Mouse (Mus musculus) kidney, embryonic 15.5 days (tissue): ENCODE data around the gene Ankrd13b. TPM values are rescaled to one million over a fixed set of nuclear protein-coding genes. Genes with fewer than 3 reads are reported as not detected.
A peak's percentile ranks its signal among the peaks of the same experiment; 100 is the strongest.

Experiments used
- ATAC-seq: fragments of 200-750 bp; cut with Nextera tagmentation; replicated peaks from 2 replicates; pipeline ENCODE4 v1.8.0; 2017; ENCODE audit warnings: moderate TSS enrichment; ENCODE audit not compliant: low FRiP score
- H3K27ac ChIP-seq: fragments of 300-500 bp; sonication (generic); 2 replicates; pipeline ENCODE4 v1.5.1; 2015; ENCODE audit warnings: mild to moderate bottlenecking, inconsistent platforms
- H3K27me3 ChIP-seq: fragments of 300-500 bp; sonication (generic); 2 replicates; pipeline ENCODE4 v1.6.1; 2015; ENCODE audit warnings: inconsistent platforms
- H3K36me3 ChIP-seq: fragments of 300-500 bp; sonication (generic); 2 replicates; pipeline ENCODE4 v1.6.1; 2015; ENCODE audit warnings: inconsistent platforms
- H3K4me1 ChIP-seq: fragments of 300-500 bp; sonication (generic); 2 replicates; pipeline ENCODE4 v1.6.1; 2015; ENCODE audit warnings: inconsistent platforms
- H3K4me2 ChIP-seq: fragments of 300-500 bp; sonication (generic); 2 replicates; pipeline ENCODE4 v1.6.1; 2015; ENCODE audit warnings: moderate library complexity, mild to moderate bottlenecking, inconsistent platforms
- H3K4me3 ChIP-seq: fragments of 300-500 bp; sonication (generic); replicated peaks from 2 replicates; pipeline ENCODE4 v1.5.1; 2015; ENCODE audit warnings: mild to moderate bottlenecking, inconsistent platforms
- H3K9ac ChIP-seq: fragments of 300-500 bp; sonication (generic); 2 replicates; pipeline ENCODE4 v1.6.1; 2015; ENCODE audit warnings: mild to moderate bottlenecking, inconsistent platforms
- H3K9me3 ChIP-seq: fragments of 300-500 bp; sonication (generic); replicated peaks from 2 replicates; pipeline ENCODE4 v1.6.1; 2016; ENCODE audit warnings: inconsistent platforms
- WGBS: fragments of 180-500 bp; shearing (Covaris S2); methylation state at CpG from one replicate; pipeline ENCODE4 v1.1.7; 2015; ENCODE audit warnings: mixed read lengths; 5-methylcytosine and 5-hydroxymethylcytosine counted together
- polyA plus RNA-seq: library from polyadenylated mRNA; unstranded; fragments of >200 nt; fragmentation: Nextera tagmentation; extraction: Ambion mirVana; gene quantifications from 2 replicates; pipeline ENCODE4 v1.2.1, GENCODE M21; 2015

The Ankrd13b gene
- polyA plus RNA-seq, 1 experiment from 2014 or later = 6.9 TPM

DNA sequence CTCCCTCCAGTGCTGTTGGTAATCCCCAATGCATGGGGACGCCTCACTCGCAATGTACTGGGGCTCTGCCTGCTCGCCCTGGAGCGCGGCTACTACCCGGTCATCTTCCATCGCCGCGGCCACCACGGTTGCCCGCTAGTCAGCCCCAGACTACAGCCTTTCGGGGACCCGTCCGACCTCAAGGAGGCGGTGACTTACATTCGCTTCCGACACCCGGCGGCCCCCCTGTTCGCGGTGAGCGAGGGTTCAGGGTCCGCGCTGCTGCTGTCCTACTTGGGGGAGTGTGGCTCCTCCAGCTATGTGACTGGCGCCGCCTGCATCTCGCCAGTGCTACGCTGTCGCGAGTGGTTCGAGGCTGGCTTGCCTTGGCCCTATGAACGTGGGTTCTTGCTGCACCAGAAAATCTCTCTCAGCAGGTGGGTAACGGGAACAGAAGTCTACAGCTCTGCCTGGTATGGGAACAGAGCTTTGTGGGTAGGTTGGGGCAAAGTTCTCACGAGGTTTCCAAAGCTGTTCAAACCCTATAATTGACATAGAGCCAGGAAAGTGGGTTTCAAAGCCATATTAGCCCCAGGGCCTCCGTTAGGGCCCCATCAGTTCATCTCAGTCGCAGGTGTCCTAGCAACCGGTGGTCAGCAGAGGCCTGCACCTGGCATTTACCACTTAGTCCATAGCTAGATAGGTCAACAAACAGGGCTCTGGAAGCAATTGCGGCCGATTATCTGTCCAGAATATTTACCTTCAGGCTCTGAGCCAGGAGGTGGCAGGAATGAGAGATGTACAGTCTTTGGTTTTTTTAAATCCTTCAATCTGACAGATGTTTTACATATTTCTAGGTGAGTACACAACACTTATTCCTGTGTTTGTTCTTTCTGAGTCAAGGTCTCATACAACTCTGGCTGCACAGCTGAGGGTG lies 26.4 kb upstream of the Ankrd13b start, which contains the start of gene Trp53i13:
TSS of gene Trp53i13 (minus strand) at position 344 of the 916 bp plus-strand sequence.
- H3K27me3 ChIP-seq = peaks cover 33% of the 10 kb centered on the region
- H3K4me1 ChIP-seq = peaks cover 43% of the 10 kb centered on the region
- H3K4me3 ChIP-seq = peak within 1 kb of the TSS; percentile 78
- no peak within 1 kb of the TSS for H3K27ac ChIP-seq
- peak within 1 kb of the TSS; percentile 88 for H3K4me2 ChIP-seq
- H3K36me3 ChIP-seq = no peaks in the 10 kb centered on the region
- H3K9me3 ChIP-seq = no peaks in the 10 kb centered on the region
- H3K9ac ChIP-seq = peak within 1 kb of the TSS; percentile 46
- no peak for ATAC-seq
- WGBS = 10% methylated on average over 39 of the region's 39 CpGs

DNA sequence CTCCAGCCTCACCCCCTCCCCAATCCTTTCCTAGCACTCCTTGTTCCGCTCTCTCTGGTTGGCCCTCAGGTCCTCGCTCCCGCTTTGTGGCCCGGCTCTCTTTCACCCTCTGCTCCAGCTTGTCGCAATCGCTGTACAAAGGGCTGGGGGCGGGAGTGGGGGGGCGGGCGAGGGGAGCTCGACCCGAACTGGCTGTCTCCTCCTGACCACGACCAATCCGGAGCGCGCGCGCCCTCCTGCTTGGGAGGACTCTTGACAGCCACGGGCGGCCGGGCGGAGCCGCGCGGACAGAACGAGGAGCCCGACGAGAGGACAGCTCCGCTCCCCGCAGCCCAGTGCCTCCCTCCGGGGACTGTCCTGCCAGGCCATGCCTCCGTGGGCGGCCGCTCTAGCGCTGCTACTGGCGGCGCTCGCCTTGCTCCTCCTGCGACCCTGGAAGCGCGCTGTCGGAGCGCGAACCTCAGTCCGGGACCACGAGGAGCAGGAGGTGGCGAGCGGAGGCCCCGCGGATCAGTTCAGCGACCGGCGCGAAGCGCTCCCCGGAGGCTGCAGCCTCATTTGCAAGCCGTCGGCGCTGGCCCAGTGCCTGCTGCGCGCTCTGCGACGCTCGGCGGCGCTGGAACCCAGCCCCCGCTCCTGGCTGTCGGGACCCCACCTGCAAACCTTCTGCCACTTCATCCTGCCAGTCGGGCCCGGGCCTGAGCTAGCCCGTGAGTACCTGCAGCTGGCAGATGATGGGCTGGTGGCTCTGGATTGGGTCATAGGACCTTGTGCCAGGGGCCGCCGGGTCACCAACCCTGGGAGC lies 25.6 kb upstream of the Ankrd13b start, which contains the start of gene Abhd15:
TSS of gene Abhd15 (plus strand) at position 290 of the 805 bp plus-strand sequence.
- Histone ChIP-seq H3K27me3 (peaks cover 33% of the 10 kb centered on the region), H3K9ac (peak within 1 kb of the TSS; percentile 46), H3K4me2 (peak within 1 kb of the TSS; percentile 88), H3K27ac (peak within 1 kb of the TSS; percentile 74; the same call in 1 of the 2 replicates), H3K36me3 (0 out of 2 replicates have a peak, but pooled peaks cover 2% of the 10 kb centered on the region), H3K4me3 (peak within 1 kb of the TSS; percentile 78), H3K9me3 (no peaks in the 10 kb centered on the region), H3K4me1 (peaks cover 46% of the 10 kb centered on the region)
- under 1% methylated on average over 70 of the region's 72 CpGs for WGBS
- peak; percentile 57 for ATAC-seq

DNA sequence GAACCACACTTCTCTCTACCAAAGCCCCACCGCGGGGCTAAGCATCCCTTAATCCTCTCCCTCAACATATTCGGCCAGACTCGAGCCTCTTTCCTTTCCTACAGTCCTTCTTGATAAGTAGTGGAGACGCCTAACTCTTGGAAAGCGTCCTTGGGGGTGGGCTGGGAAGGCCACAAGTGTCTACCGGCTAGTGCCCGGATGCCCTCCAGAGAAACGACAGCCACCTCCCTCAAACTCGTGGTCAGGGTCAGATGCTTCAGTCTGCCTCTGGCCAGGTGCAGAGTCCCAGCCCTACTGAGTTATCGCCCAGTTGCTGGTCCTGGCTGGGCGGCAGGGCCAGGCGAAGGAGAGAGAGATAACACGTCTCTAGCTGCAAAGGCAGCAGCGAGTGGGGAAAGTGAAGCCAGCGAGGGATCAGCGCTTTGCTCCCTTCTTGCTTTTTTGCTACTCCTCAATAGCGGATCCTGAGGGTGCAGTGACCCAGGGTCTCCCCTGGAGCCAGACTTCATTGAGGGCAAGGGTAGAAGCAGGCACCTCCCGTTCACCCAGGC lies 24.9 kb upstream of the Ankrd13b start:
- Histone ChIP-seq H3K27me3 (peaks cover 33% of the 10 kb centered on the region), H3K9ac (peak overlapping the region; percentile 46), H3K4me3 (peak overlapping the region; percentile 78), H3K27ac (0 out of 2 replicates have a peak overlapping the region, but pooled peaks have one; percentile 13), H3K36me3 (peaks cover 6% of the 10 kb centered on the region; the same call in 1 of the 2 replicates), H3K4me1 (peaks cover 53% of the 10 kb centered on the region), H3K4me2 (peak overlapping the region; percentile 88), H3K9me3 (no peaks in the 10 kb centered on the region)
- no peak for ATAC-seq
- WGBS = 8% methylated on average over 19 of the region's 19 CpGs

DNA sequence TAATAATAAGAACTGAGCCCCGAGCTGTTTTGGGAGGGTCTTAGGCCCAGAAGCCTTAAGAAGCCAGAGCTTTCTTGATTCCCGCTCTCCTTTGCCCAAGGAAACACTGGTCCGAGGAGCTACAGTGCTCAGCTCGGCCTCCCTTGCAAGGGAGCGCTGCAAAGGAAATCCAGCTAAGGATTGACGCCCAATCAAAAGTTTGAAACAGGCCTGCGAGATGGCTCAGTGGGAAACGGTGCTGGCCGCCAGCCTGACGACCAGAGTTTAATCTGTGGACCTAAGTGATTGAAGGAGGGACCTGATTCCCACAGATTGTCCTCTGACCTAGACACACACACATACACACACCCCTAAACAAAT lies 24.3 kb upstream of the Ankrd13b start:
- H3K36me3 ChIP-seq = peaks cover 10% of the 10 kb centered on the region; the same call in 1 of the 2 replicates
- 8% methylated on average over 10 of the region's 10 CpGs for WGBS
- peaks cover 59% of the 10 kb centered on the region for H3K4me1 ChIP-seq
- H3K9me3 ChIP-seq = no peaks in the 10 kb centered on the region
- peak overlapping the region; percentile 78 for H3K4me3 ChIP-seq
- peak overlapping the region; percentile 74 for H3K27ac ChIP-seq
- H3K27me3 ChIP-seq = peaks cover 33% of the 10 kb centered on the region
- peak overlapping the region; percentile 50 for H3K9ac ChIP-seq
- peak overlapping the region; percentile 88 for H3K4me2 ChIP-seq
- no peak for ATAC-seq

DNA sequence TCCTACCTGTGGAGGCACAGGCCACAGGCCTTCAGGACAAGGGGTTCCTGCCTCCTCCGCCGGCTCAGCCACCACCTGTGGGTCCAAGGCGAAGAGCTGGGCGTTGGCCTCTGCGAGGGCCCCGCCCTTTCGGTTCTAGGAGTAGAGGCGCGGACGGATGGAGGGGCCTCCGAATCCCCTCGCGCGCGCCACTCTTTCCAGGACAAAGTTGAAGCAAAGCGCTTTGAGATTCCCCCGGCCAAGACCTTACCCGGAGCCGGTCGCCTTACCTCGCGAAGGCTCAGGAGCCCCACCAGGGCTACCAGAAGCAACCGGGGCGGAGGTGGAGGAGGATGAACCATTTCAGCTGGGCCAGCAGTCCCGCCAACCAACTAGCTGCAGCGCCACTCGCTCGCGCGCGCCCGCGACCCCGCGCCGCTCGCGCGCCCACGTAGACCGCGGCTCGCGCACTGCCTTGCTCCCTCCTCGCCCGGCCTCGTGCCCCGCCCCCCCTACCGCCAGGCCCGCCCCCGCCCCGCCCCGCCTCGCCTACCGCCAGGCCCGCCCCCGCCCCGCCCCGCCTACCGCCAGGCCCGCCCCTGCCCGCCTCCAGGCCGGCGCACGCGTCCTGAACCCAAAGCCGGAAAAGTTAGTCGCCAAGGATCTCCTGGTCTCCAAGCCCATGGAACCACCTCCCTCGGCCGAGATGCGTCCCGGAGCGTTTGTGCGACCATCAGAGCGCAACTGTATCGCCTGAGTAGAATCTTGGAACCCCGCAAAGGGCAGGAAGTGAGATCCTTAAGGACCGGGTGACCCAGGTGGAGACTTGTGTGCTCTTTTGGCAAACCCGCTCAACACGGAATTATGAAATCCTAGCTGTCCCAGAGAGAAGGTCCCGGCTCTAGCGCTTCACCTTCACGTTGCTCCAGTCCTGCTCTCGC lies 23.7 kb upstream of the Ankrd13b start:
- Histone ChIP-seq H3K4me2 (peak overlapping the region; percentile 88), H3K27me3 (peaks cover 29% of the 10 kb centered on the region), H3K4me1 (peaks cover 65% of the 10 kb centered on the region), H3K9ac (peak overlapping the region; percentile 75), H3K27ac (peak overlapping the region; percentile 90), H3K9me3 (no peaks in the 10 kb centered on the region), H3K36me3 (peaks cover 14% of the 10 kb centered on the region; the same call in 1 of the 2 replicates), H3K4me3 (peak overlapping the region; percentile 78)
- under 1% methylated on average over 83 of the region's 84 CpGs for WGBS
- peak; percentile 68 for ATAC-seq

DNA sequence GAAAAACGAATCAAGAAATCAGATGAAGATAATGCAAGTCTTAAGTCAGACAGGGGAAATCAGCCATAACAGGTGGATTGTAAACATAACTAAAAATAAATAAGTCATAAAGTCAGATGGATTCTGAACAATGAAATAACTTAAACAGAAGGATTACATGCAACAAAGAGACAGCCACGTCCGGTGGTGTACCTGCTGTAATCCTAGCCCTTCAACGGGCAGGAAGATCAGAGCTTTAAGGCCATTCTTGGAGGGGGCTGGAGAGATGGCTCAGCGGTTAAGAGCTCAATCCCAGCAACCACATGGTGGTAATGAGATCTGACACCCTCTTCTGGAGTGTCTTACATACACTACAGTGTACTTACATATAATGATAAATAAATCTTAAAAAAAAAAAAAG lies 21.9 kb upstream of the Ankrd13b start:
- no peak overlapping the region for H3K9ac ChIP-seq

DNA sequence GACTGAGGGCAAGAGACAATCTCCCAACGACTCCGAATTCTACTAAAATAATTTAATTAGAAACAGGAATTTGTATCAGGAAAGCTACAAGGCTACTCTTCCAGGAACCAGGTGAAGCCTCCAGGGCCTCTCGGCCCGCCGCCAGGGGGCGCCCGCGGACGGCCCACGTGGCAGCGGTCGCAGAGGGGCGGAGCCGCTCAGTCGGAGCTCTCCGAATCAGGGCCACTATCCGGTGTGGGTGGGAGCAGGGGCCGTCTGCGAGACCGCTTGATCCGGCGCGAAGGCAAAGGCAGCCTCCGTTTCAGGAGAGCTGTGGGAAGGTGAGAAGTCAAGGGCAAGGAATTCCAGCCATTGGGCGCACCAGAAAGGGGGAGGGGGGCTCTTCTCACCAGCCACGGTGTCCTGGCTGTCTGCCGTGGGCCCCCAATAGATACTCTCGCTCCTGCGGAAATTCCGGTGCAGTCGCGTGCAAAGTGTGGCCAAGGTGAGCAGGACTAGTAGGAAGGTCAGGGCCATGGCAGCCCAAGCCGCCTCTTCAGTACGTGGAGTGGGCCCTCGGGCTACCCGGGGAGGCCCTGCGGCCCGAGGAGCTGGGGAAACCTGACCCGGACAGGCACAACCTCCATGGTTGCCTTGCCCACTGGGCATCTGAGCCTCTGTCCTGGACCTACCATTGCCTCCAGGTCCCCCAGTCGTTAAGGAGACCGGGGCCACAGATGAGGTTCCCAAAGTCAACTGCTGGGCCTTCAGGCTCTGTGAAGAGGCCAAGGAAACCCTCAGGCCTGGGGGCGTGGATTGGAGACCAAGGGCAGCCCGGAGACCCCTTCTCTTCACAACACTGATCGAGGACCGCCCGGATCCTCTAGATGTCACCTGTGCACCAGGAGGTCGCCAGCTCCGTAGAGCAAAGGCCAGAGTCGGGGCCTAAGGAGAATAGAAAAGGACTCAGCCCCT lies 18.9 kb upstream of the Ankrd13b start:
- H3K9me3 ChIP-seq = no peaks in the 10 kb centered on the region
- H3K9ac ChIP-seq = peak overlapping the region; percentile 52
- no peaks in the 10 kb centered on the region for H3K27me3 ChIP-seq
- ATAC-seq = peak; percentile 53
- H3K4me1 ChIP-seq = peaks cover 36% of the 10 kb centered on the region
- peaks cover 59% of the 10 kb centered on the region for H3K36me3 ChIP-seq
- WGBS = 14% methylated on average over 49 of the region's 49 CpGs
- H3K4me2 ChIP-seq = peak overlapping the region; percentile 87
- H3K27ac ChIP-seq = peak overlapping the region; percentile 71
- H3K4me3 ChIP-seq = peak overlapping the region; percentile 45

More for the DNA sequence above, 21.9 kb upstream of the Ankrd13b start:
- H3K27ac ChIP-seq = no peak overlapping the region
- no peak for ATAC-seq
- 67% methylated on average over 5 of the region's 5 CpGs for WGBS
- no peak overlapping the region for H3K4me2 ChIP-seq
- no peaks in the 10 kb centered on the region for H3K9me3 ChIP-seq
- H3K36me3 ChIP-seq = peaks cover 29% of the 10 kb centered on the region
- H3K4me3 ChIP-seq = no peak overlapping the region
- H3K27me3 ChIP-seq = peaks cover 19% of the 10 kb centered on the region
- peaks cover 62% of the 10 kb centered on the region for H3K4me1 ChIP-seq

DNA sequence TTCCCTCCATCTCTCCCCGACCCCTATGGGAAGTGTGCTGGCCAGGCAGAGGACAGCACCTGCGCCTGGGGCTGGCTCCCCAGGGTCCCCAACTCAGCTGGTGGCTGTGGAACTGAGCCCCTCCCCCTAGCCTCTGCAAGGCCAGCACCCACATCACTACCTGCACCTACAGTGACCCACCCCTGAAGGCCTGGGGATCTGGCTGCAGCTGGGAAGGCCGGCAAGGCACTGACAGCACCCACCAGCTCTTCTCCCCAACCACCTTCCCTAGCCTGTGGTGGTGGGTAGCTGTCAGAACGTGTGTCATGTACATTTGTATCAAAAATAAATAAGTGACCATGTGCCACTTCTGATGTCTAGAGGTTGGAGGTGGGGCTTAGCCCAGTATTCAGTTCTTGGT lies 17.9 kb upstream of the Ankrd13b start:
- Histone ChIP-seq H3K36me3 (peaks cover 68% of the 10 kb centered on the region), H3K4me1 (peaks cover 37% of the 10 kb centered on the region), H3K4me2 (no peak overlapping the region), H3K27me3 (no peaks in the 10 kb centered on the region), H3K9me3 (no peaks in the 10 kb centered on the region), H3K9ac (no peak overlapping the region), H3K4me3 (no peak overlapping the region), H3K27ac (peak overlapping the region; percentile 20; the same call in 1 of the 2 replicates)
- WGBS = 70% methylated on average over 4 of the region's 4 CpGs
- no peak for ATAC-seq

DNA sequence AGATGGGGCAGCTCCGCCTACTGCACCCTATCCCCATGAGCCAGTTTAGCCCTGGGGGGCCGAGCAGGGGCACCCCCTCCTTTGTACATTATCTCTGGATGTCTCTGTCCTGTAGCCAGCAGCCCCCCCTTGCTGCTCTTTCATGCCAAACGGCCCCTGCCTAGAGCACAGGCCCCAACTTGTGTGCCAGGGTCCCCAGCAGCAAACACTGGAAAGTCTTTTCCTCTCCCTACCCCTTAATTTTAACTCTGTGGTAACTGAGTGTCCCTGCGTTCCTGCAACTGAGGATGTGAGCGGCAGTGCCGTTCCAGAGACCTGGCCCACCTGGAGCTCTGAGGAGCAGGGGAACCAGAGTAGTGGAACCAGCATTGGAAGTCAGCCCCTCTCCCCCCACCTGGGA lies 17.5 kb upstream of the Ankrd13b start:
- no peaks in the 10 kb centered on the region for H3K9me3 ChIP-seq
- H3K4me1 ChIP-seq = peaks cover 34% of the 10 kb centered on the region
- H3K9ac ChIP-seq = no peak overlapping the region
- H3K4me3 ChIP-seq = no peak overlapping the region
- H3K36me3 ChIP-seq = peaks cover 73% of the 10 kb centered on the region
- ATAC-seq = no peak
- H3K27ac ChIP-seq = no peak overlapping the region
- WGBS = 80% methylated on average over 6 of the region's 6 CpGs
- H3K27me3 ChIP-seq = no peaks in the 10 kb centered on the region
- H3K4me2 ChIP-seq = no peak overlapping the region

DNA sequence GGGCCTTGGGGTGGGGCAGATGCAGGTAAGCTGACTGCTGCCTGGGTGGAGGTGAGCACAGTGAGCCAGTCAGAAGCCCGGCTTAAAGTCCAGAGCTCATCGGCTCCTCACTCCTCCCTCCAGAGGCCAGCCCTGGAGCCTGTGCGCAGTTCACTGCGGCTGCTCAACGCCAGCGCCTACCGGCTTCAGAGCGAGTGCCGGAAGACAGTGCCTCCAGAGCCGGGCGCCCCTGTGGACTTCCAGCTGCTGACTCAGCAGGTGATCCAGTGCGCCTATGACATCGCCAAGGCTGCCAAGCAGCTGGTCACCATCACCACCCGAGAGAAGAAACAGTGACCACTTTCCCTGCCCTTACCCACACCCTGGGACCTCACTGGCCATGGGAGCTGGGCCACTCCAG lies 16.8 kb upstream of the Ankrd13b start:
- no peak for ATAC-seq

More for the DNA sequence above, 16.8 kb upstream of the Ankrd13b start:
- peaks cover 79% of the 10 kb centered on the region for H3K36me3 ChIP-seq
- H3K27me3 ChIP-seq = no peaks in the 10 kb centered on the region
- no peak overlapping the region for H3K4me2 ChIP-seq
- no peaks in the 10 kb centered on the region for H3K9me3 ChIP-seq
- no peak overlapping the region for H3K9ac ChIP-seq
- H3K4me3 ChIP-seq = no peak overlapping the region
- peaks cover 33% of the 10 kb centered on the region for H3K4me1 ChIP-seq
- H3K27ac ChIP-seq = no peak overlapping the region
- WGBS = 84% methylated on average over 14 of the region's 14 CpGs
